Mouse (Mus musculus): ENCODE measurements around the gene Aldh16a1.
A peak's percentile ranks its signal among the peaks of the same experiment; 100 is the strongest.
"Not testable (repeated sequence)": the region's sequence is repeated elsewhere in the genome, so short reads cannot be mapped to it uniquely, and the experiment has no call there.

Aldh16a1 gene

GRCm38 (mm10) chr7:45155590-45155989 is 1.2 kb upstream of the Aldh16a1 start:
- DNase-seq = peak in 1 of 2 experiments; percentile 17

GRCm38 (mm10) chr7:45154993-45155514 is 670 bp upstream of the Aldh16a1 start:
- peak; percentile 79 to 85 for DNase-seq

GRCm38 (mm10) chr7:45153586-45153985 is 798 bp downstream of the Aldh16a1 start:
- DNase-seq = no peak

- DNase-seq = not testable (repeated sequence)
Measured at GRCm38 (mm10) chr7:45153052-45153451, 1.3 kb downstream of the Aldh16a1 start.

- DNase-seq = peak in 1 of 2 experiments; percentile 25
Measured at GRCm38 (mm10) chr7:45151303-45151702, 3.1 kb downstream of the Aldh16a1 start.

- DNase-seq = no peak
Measured at GRCm38 (mm10) chr7:45150321-45150720, 4.1 kb downstream of the Aldh16a1 start.

- DNase-seq = peak in 1 of 2 experiments; percentile 29
Measured at GRCm38 (mm10) chr7:45149545-45149944, 4.8 kb downstream of the Aldh16a1 start.

- peak in 1 of 2 experiments; percentile 7 for DNase-seq
Measured at GRCm38 (mm10) chr7:45148534-45149098, 5.8 kb downstream of the Aldh16a1 start.

- DNase-seq = no peak
Measured at GRCm38 (mm10) chr7:45147899-45148298, 6.5 kb downstream of the Aldh16a1 start.

- peak in 1 of 2 experiments; percentile 9 for DNase-seq
Measured at GRCm38 (mm10) chr7:45147267-45147666, 7.1 kb downstream of the Aldh16a1 start.

- DNase-seq = no peak
Measured at GRCm38 (mm10) chr7:45145460-45145859, 8.9 kb downstream of the Aldh16a1 start.

- no peak for DNase-seq
Measured at GRCm38 (mm10) chr7:45144368-45145174, 9.8 kb downstream of the Aldh16a1 start.

- no peak for DNase-seq
Measured at GRCm38 (mm10) chr7:45141914-45142313, 12.5 kb downstream of the Aldh16a1 start.

GRCm38 (mm10) chr7:45141319-45141718 is 13.1 kb downstream of the Aldh16a1 start:
- no peak for DNase-seq

GRCm38 (mm10) chr7:45139904-45140723 is 14.3 kb downstream of the Aldh16a1 start:
- peak; percentile 75 to 79 for DNase-seq

- no peak for DNase-seq
Measured at GRCm38 (mm10) chr7:45138403-45138802, 16.0 kb downstream of the Aldh16a1 start.

- no peak for DNase-seq
Measured at GRCm38 (mm10) chr7:45137171-45138006, 17.0 kb downstream of the Aldh16a1 start.

GRCm38 (mm10) chr7:45135993-45136567 is 18.3 kb downstream of the Aldh16a1 start, which contains the start of the genes Gm45713 and Flt3l:
Gm45713 (minus strand) TSS chr7:45136231.
Flt3l (minus strand) TSS chr7:45136432.
- peak; percentile 93 to 96 for DNase-seq

GRCm38 (mm10) chr7:45135370-45135769 is 19.0 kb downstream of the Aldh16a1 start:
- peak in 1 of 2 experiments; percentile 8 for DNase-seq

GRCm38 (mm10) chr7:45134544-45135026 is 19.8 kb downstream of the Aldh16a1 start:
- peak in 1 of 2 experiments; percentile 21 for DNase-seq

Measured in cerebellum, postnatal 10 days (tissue).